Mouse (Mus musculus): ENCODE data around the gene Gm38431.

GRCm38 (mm10) chr9:21032491-21032890, 59.3 kb downstream of the Gm38431 start:
- TF ChIP-seq CTCF (conservative IDR thresholded peaks at IDR 0.05 in 1 of 2, IDR thresholded peaks at IDR 0.05 in 1 of 2; ENCODE audit: low read depth in 2 of 2, low read length in 2 of 2), result no peak
- no peak for TF ChIP-seq POLR2A (IDR thresholded peaks at IDR 0.05; ENCODE audit: low read depth, low read length)
- TF ChIP-seq EP300 (IDR thresholded peaks at IDR 0.05; ENCODE audit: low read length), result no peak
